Mouse (Mus musculus) liver, embryonic 13.5 days (tissue): Measurements from ENCODE around the gene Osbpl6. TPM values are rescaled to one million over a fixed set of nuclear protein-coding genes. Genes with fewer than 3 reads are reported as not detected.

Experiments
- ATAC-seq: fragments of 200-750 bp; cut with Nextera tagmentation; 2 replicates; pipeline ENCODE4 v1.8.0; 2017; ENCODE audit warnings: low read depth, mild to moderate bottlenecking, moderate number of reproducible peaks, moderate library complexity
- DNase-seq: peaks from one replicate; pipeline ENCODE4 v3.0.0; 2022
- H3K27ac ChIP-seq: fragments of 300-500 bp; sonication (generic); 2 replicates; pipeline ENCODE4 v1.5.1; 2015; ENCODE audit warnings: moderate library complexity, mild to moderate bottlenecking, inconsistent platforms
- H3K27me3 ChIP-seq: fragments of 300-500 bp; sonication (generic); 2 replicates; pipeline ENCODE4 v1.6.1; 2015; ENCODE audit warnings: mild to moderate bottlenecking, inconsistent platforms
- H3K36me3 ChIP-seq: fragments of 300-500 bp; sonication (generic); 2 replicates; pipeline ENCODE4 v1.6.1; 2015; ENCODE audit warnings: mild to moderate bottlenecking, inconsistent platforms
- H3K4me1 ChIP-seq: fragments of 300-500 bp; sonication (generic); replicated peaks from 2 replicates; pipeline ENCODE4 v1.6.1; 2015; ENCODE audit warnings: inconsistent platforms
- H3K4me2 ChIP-seq: fragments of 300-500 bp; sonication (generic); 2 replicates; pipeline ENCODE4 v1.6.1; 2015; ENCODE audit warnings: inconsistent platforms, mild to moderate bottlenecking, moderate library complexity
- H3K4me3 ChIP-seq: fragments of 300-500 bp; sonication (generic); replicated peaks from 2 replicates; pipeline ENCODE4 v1.5.1; 2015; ENCODE audit warnings: mild to moderate bottlenecking, inconsistent platforms
- H3K9ac ChIP-seq: fragments of 300-500 bp; sonication (generic); 2 replicates; pipeline ENCODE4 v1.6.1; 2015; ENCODE audit warnings: mild to moderate bottlenecking, inconsistent platforms
- H3K9me3 ChIP-seq: fragments of 300-500 bp; sonication (generic); replicated peaks from 2 replicates; pipeline ENCODE4 v1.6.1; 2016; ENCODE audit warnings: inconsistent platforms
- WGBS: fragments of 180-500 bp; shearing (Covaris S2); methylation state at CpG from one replicate; pipeline ENCODE4 v1.1.7; 2015; ENCODE audit not compliant: insufficient replicate concordance; 5-methylcytosine and 5-hydroxymethylcytosine counted together
- polyA plus RNA-seq: library from polyadenylated mRNA; unstranded; fragments of >200 nt; fragmentation: Nextera tagmentation; extraction: Ambion mirVana; gene quantifications from 2 replicates; pipeline ENCODE4 v1.2.1, GENCODE M21; 2015

Gene Osbpl6
- polyA plus RNA-seq, 1 experiment from 2014 or later = 0.70 TPM

GRCm38 (mm10) chr2:76511281-76511721 lies 105.0 kb downstream of the Osbpl6 start:
- Histone ChIP-seq H3K9me3 (no peaks in the 10 kb centered on the region), H3K4me2 (no peak overlapping the region), H3K4me1 (no peaks in the 10 kb centered on the region), H3K27me3 (no peaks in the 10 kb centered on the region), H3K4me3 (no peak overlapping the region), H3K9ac (no peak overlapping the region), H3K27ac (no peak overlapping the region), H3K36me3 (no peaks in the 10 kb centered on the region)
- DNase-seq = no peak
- no peak for ATAC-seq
- 57% methylated on average over 8 of the region's 8 CpGs for WGBS

DNA sequence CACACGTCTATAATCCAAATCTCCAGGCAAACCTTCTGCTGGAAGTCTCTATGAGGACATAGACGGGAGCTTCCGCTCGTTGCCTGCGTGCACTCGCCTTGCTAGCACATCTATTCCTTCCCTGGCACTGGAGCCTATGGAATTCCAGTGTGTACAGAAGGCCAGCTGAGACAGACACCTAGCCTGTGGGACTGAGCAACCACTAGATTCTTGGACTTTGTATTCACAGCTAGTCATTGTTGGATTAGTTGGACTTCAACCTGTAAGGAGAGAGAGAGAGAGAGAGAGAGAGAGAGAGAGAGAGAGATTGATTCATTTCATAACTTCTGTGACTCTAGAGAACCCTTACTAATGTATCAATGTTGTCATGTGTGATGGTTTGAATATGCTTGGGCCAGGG lies 105.8 kb downstream of the Osbpl6 start:
- no peak overlapping the region for H3K4me3 ChIP-seq
- no peaks in the 10 kb centered on the region for H3K36me3 ChIP-seq
- H3K9me3 ChIP-seq = no peaks in the 10 kb centered on the region
- ATAC-seq = no peak
- no peaks in the 10 kb centered on the region for H3K4me1 ChIP-seq
- 80% methylated on average over 6 of the region's 6 CpGs for WGBS
- H3K9ac ChIP-seq = no peak overlapping the region
- DNase-seq = no peak
- H3K27ac ChIP-seq = no peak overlapping the region
- H3K27me3 ChIP-seq = no peaks in the 10 kb centered on the region
- H3K4me2 ChIP-seq = no peak overlapping the region

DNA sequence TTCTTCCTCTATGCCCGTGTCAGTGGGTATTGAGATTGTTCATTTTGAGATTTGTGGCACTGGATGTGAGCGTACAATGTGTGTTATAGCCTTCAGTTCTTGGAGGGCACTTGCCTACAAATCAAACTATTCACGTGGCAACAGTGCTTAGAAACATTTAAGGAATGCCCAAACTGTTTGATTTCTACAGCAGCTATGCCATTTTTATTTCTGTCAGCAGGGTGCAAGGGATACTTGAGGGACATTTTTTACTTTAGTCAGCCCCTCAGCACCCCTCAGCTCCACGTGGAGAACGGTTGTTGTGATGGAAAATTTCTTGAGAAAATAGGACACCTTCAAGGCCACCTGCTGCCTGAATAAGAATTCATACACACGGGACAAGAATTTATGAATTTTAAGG lies 106.6 kb downstream of the Osbpl6 start:
- H3K4me3 ChIP-seq = no peak overlapping the region
- 63% methylated on average over 6 of the region's 6 CpGs for WGBS
- H3K27ac ChIP-seq = no peak overlapping the region
- no peak for DNase-seq
- ATAC-seq = no peak
- no peaks in the 10 kb centered on the region for H3K4me1 ChIP-seq
- H3K9ac ChIP-seq = no peak overlapping the region
- no peaks in the 10 kb centered on the region for H3K36me3 ChIP-seq
- no peaks in the 10 kb centered on the region for H3K27me3 ChIP-seq
- no peak overlapping the region for H3K4me2 ChIP-seq
- H3K9me3 ChIP-seq = no peaks in the 10 kb centered on the region

- Histone ChIP-seq H3K4me3 (no peak overlapping the region), H3K9me3 (no peaks in the 10 kb centered on the region), H3K9ac (no peak overlapping the region), H3K36me3 (no peaks in the 10 kb centered on the region), H3K27ac (no peak overlapping the region), H3K4me2 (no peak overlapping the region), H3K4me1 (no peaks in the 10 kb centered on the region), H3K27me3 (no peaks in the 10 kb centered on the region)
- 59% methylated on average over 3 of the region's 3 CpGs for WGBS
- no peak for DNase-seq
- no peak for ATAC-seq
Measured at GRCm38 (mm10) chr2:76513296-76513695, 107.0 kb downstream of the Osbpl6 start.

- Histone ChIP-seq H3K9me3 (no peaks in the 10 kb centered on the region), H3K9ac (no peak overlapping the region), H3K27ac (no peak overlapping the region), H3K4me1 (no peaks in the 10 kb centered on the region), H3K36me3 (no peaks in the 10 kb centered on the region), H3K4me3 (no peak overlapping the region), H3K27me3 (no peaks in the 10 kb centered on the region), H3K4me2 (no peak overlapping the region)
- ATAC-seq = no peak
- 82% methylated on average over 14 of the region's 14 CpGs for WGBS
- no peak for DNase-seq
Measured at GRCm38 (mm10) chr2:76517471-76517870, 111.2 kb downstream of the Osbpl6 start.

GRCm38 (mm10) chr2:76518407-76519063 lies 112.2 kb downstream of the Osbpl6 start:
- Histone ChIP-seq H3K27me3 (no peaks in the 10 kb centered on the region), H3K9ac (no peak overlapping the region), H3K4me3 (no peak overlapping the region), H3K27ac (no peak overlapping the region), H3K4me1 (no peaks in the 10 kb centered on the region), H3K9me3 (no peaks in the 10 kb centered on the region), H3K4me2 (no peak overlapping the region), H3K36me3 (no peaks in the 10 kb centered on the region)
- DNase-seq (no peak), ATAC-seq (no peak)
- 66% methylated on average over 5 of the region's 5 CpGs for WGBS

- H3K4me2 ChIP-seq = no peak overlapping the region
- no peaks in the 10 kb centered on the region for H3K27me3 ChIP-seq
- no peak for ATAC-seq
- H3K27ac ChIP-seq = no peak overlapping the region
- no peaks in the 10 kb centered on the region for H3K9me3 ChIP-seq
- WGBS = 64% methylated on average over 6 of the region's 6 CpGs
- H3K4me3 ChIP-seq = no peak overlapping the region
- no peaks in the 10 kb centered on the region for H3K36me3 ChIP-seq
- H3K4me1 ChIP-seq = no peaks in the 10 kb centered on the region
- DNase-seq = no peak
- H3K9ac ChIP-seq = no peak overlapping the region
Measured at GRCm38 (mm10) chr2:76521585-76521984, 115.3 kb downstream of the Osbpl6 start.

- no peaks in the 10 kb centered on the region for H3K27me3 ChIP-seq
- no peaks in the 10 kb centered on the region for H3K9me3 ChIP-seq
- H3K4me1 ChIP-seq = no peaks in the 10 kb centered on the region
- H3K36me3 ChIP-seq = no peaks in the 10 kb centered on the region
- DNase-seq (no peak), ATAC-seq (no peak)
- H3K9ac ChIP-seq = no peak overlapping the region
- H3K27ac ChIP-seq = no peak overlapping the region
- 73% methylated on average over 5 of the region's 5 CpGs for WGBS
- no peak overlapping the region for H3K4me3 ChIP-seq
- no peak overlapping the region for H3K4me2 ChIP-seq
Measured at GRCm38 (mm10) chr2:76524451-76524850, 118.1 kb downstream of the Osbpl6 start.

DNA sequence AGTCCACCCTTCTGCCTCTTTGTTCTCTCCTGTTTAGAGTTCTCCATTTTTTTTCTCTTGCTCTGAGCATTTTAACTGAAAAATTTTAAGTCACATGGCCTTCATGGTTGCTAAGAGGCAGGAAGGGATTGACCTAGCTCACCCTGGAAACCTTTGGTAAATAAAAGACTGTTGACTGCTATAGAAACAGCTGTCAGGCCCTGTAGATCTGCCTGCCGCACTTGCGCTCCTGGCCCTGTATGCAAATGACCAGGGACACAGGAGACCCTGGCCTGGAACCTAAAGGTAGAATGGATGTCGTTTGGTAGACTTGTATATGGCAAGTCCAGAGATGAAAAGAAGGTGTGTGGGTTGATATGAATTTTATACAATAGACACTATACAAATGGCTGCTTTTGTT lies 119.3 kb downstream of the Osbpl6 start:
- H3K4me1 ChIP-seq = no peaks in the 10 kb centered on the region
- no peak overlapping the region for H3K4me3 ChIP-seq
- no peaks in the 10 kb centered on the region for H3K27me3 ChIP-seq
- H3K9me3 ChIP-seq = no peaks in the 10 kb centered on the region
- H3K27ac ChIP-seq = no peak overlapping the region
- DNase-seq = no peak
- H3K4me2 ChIP-seq = no peak overlapping the region
- WGBS = 71% methylated on average over 3 of the region's 3 CpGs
- no peak for ATAC-seq
- H3K36me3 ChIP-seq = no peaks in the 10 kb centered on the region
- H3K9ac ChIP-seq = no peak overlapping the region

GRCm38 (mm10) chr2:76532490-76533126 lies 126.3 kb downstream of the Osbpl6 start:
- Histone ChIP-seq H3K4me3 (no peak overlapping the region), H3K27me3 (no peaks in the 10 kb centered on the region), H3K27ac (no peak overlapping the region), H3K4me1 (no peaks in the 10 kb centered on the region), H3K36me3 (no peaks in the 10 kb centered on the region), H3K4me2 (no peak overlapping the region), H3K9me3 (no peaks in the 10 kb centered on the region), H3K9ac (no peak overlapping the region)
- DNase-seq (no peak), ATAC-seq (no peak)
- WGBS = 68% methylated on average over 14 of the region's 14 CpGs

- 72% methylated on average over 7 of the region's 7 CpGs for WGBS
- no peak overlapping the region for H3K27ac ChIP-seq
- H3K4me1 ChIP-seq = 0 out of 2 replicates have a peak, but pooled peaks cover 3% of the 10 kb centered on the region
- no peak overlapping the region for H3K9ac ChIP-seq
- H3K4me2 ChIP-seq = no peak overlapping the region
- H3K9me3 ChIP-seq = no peaks in the 10 kb centered on the region
- DNase-seq (no peak), ATAC-seq (no peak)
- H3K4me3 ChIP-seq = no peak overlapping the region
- no peaks in the 10 kb centered on the region for H3K27me3 ChIP-seq
- H3K36me3 ChIP-seq = no peaks in the 10 kb centered on the region
Measured at GRCm38 (mm10) chr2:76534932-76535331, 128.6 kb downstream of the Osbpl6 start.

- no peak for ATAC-seq
- DNase-seq = no peak
- H3K4me1 ChIP-seq = 0 out of 2 replicates have a peak, but pooled peaks cover 3% of the 10 kb centered on the region
- no peak overlapping the region for H3K4me3 ChIP-seq
- H3K9me3 ChIP-seq = no peaks in the 10 kb centered on the region
- H3K27me3 ChIP-seq = no peaks in the 10 kb centered on the region
- WGBS = 19% methylated on average over 9 of the region's 9 CpGs
- no peak overlapping the region for H3K27ac ChIP-seq
- no peak overlapping the region for H3K9ac ChIP-seq
- H3K36me3 ChIP-seq = no peaks in the 10 kb centered on the region
- no peak overlapping the region for H3K4me2 ChIP-seq
Measured at GRCm38 (mm10) chr2:76541900-76542299, 135.6 kb downstream of the Osbpl6 start.
